Mouse (Mus musculus) naive thymus-derived CD4-positive, alpha-beta T cell, adult 2 months (primary cell): ENCODE data around the gene Cacng1.

Experiments used
- DNase-seq: peaks from one replicate; pipeline ENCODE4 v3.0.0-alpha.2; 2011; ENCODE audit warnings: low read depth

The Cacng1 gene

GRCm38 (mm10) chr11:107655538-107655937 is 60.8 kb downstream of the Cacng1 start:
- no peak for DNase-seq
